Mouse (Mus musculus) thymus, adult 2 months (tissue): ENCODE results near the gene Hist1h2ai.

Source experiments
- CTCF ChIP-seq: fragments of 200-500 bp; IDR thresholded peaks from 2 replicates; pipeline ENCODE4 v1.5.1; 2012; ENCODE audit warnings: mild to moderate bottlenecking, control low read depth, low read length, moderate library complexity, borderline replicate concordance; ENCODE audit not compliant: control insufficient read depth, poor library complexity, insufficient read depth; ENCODE audit errors: extremely low read depth
- POLR2A ChIP-seq: fragments of 200-500 bp; IDR thresholded peaks from 2 replicates; pipeline ENCODE4 v1.6.1; 2012; ENCODE audit warnings: mild to moderate bottlenecking, low read length, control low read depth, moderate library complexity; ENCODE audit not compliant: control insufficient read depth, poor library complexity, insufficient read depth; ENCODE audit errors: extremely low read depth

DNA sequence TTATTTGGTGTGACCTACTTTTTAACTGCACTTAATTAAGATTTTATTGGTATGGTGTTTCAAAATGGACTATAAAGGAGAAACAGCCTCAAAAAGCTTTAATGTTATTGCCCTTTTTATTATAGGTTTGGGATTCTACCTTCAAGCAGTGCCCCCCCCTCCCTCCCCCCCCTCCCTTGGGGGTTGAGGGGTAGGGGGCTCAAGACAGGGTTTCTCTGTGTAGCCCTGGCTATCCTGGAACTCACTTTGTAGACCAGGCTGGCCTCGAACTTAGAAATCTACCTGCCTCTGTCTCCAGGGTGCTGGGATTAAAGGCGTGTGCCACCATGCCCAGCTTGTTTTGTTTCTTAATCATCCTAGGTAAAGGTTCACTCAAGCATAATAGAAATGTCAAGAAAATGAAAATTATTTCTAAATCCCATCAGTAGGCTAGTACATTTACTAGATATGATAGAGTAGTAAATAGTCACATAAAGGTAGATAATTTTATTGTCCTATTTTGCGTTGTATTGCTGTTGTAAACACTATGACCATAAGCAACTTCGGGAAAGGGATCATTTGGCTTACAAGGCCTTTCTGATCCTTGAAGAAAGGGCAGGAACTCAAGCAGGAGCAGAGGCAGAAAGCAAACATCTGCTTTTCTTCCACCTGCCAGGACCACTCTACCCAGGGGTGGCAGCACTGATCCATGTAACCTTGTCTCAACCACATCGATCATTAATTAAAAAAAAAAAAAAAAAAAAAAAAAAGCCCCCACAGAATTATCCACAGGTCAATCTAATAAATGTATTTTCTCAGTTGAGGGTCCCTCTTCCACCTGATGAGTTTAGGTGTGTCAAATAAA lies 7.0 kb downstream of the Hist1h2ai start:
- no peak for TF ChIP-seq POLR2A
- TF ChIP-seq CTCF, result no peak
